Mouse (Mus musculus): ENCODE measurements at regions not wholly inside any gene's neighbourhood (a gene's known extent, or its start where the extent isn't known, plus 50 kb on each side); places are given as distances from the start of the nearest gene placed in this dataset.

GRCm38 (mm10) chr11:64220888-64221287, 141.6 kb upstream of the Cox10 start:
- no peak for TF ChIP-seq CTCF (IDR thresholded peaks at IDR 0.05; ENCODE audit: low read depth, low read length)
- TF ChIP-seq TAL1 (conservative IDR thresholded peaks at IDR 0.05; ENCODE audit: low read depth, low read length), result no peak
- no peak for TF ChIP-seq GATA1 (IDR thresholded peaks at IDR 0.05; ENCODE audit: borderline replicate concordance, low read length)

All from G1E (cell line).